Mouse (Mus musculus) adrenal gland, postnatal 10 days (tissue): ENCODE measurements around the gene St8sia1. TPM values are rescaled to one million over a fixed set of nuclear protein-coding genes. Genes with fewer than 3 reads are reported as not detected.

ENCODE experiments used
- DNase-seq: peaks from one replicate; pipeline ENCODE4 v3.0.0; 2021; ENCODE audit warnings: mixed read lengths
- total RNA-seq, 2 experiments: library from RNA; stranded (reverse); gene quantifications; 2 replicates each; pipeline ENCODE4 v1.2.3; 2021

The St8sia1 gene
- total RNA-seq, 2 experiments from 2014 or later = 1.7 to 2.5 TPM

- peak; percentile 12 for DNase-seq
Measured at GRCm38 (mm10) chr6:142788042-142788987, 175.9 kb downstream of the St8sia1 start.

- no peak for DNase-seq
Measured at GRCm38 (mm10) chr6:142786106-142786505, 178.1 kb downstream of the St8sia1 start.

- DNase-seq = peak; percentile 77
Measured at GRCm38 (mm10) chr6:142785343-142785742, 178.9 kb downstream of the St8sia1 start.

GRCm38 (mm10) chr6:142781286-142781685 lies 183.0 kb downstream of the St8sia1 start:
- DNase-seq = no peak

GRCm38 (mm10) chr6:142780574-142781033 lies 183.6 kb downstream of the St8sia1 start:
- DNase-seq = no peak

GRCm38 (mm10) chr6:142779812-142780573 lies 184.3 kb downstream of the St8sia1 start:
- DNase-seq = no peak

- peak; percentile 46 for DNase-seq
Measured at GRCm38 (mm10) chr6:142779045-142779811, 185.0 kb downstream of the St8sia1 start.

GRCm38 (mm10) chr6:142776935-142777334 lies 187.3 kb downstream of the St8sia1 start:
- DNase-seq = no peak

- no peak for DNase-seq
Measured at GRCm38 (mm10) chr6:142773566-142773965, 190.7 kb downstream of the St8sia1 start.

- DNase-seq = no peak
Measured at GRCm38 (mm10) chr6:142771643-142772042, 192.6 kb downstream of the St8sia1 start.

Other genes with a start within 250 kb of the St8sia1 start
- 10 to 100 TPM; 33.8 to 37.4 TPM for gene Cmas, start 207.8 kb downstream of the St8sia1 start, total RNA-seq
- gene Sult6b2, start 159.9 kb downstream of the St8sia1 start, total RNA-seq = not detected
- gene C2cd5, start 135.7 kb upstream of the St8sia1 start, total RNA-seq = 10 to 100 TPM; 19.5 to 34.9 TPM
- gene Etnk1, start 202.8 kb upstream of the St8sia1 start, total RNA-seq = 10 to 100 TPM; 79.6 to 81.5 TPM